Mouse (Mus musculus) olfactory bulb, adult 2 months (tissue): ENCODE data around the gene Hopx.

Source experiments
- CTCF ChIP-seq: fragments of 200-500 bp; IDR thresholded peaks from 2 replicates; pipeline ENCODE4 v1.5.1; 2012; ENCODE audit warnings: low read depth, mild to moderate bottlenecking, low read length, moderate library complexity; ENCODE audit not compliant: insufficient read depth
- POLR2A ChIP-seq: fragments of 200-500 bp; IDR thresholded peaks from 2 replicates; pipeline ENCODE4 v1.6.1; 2012; ENCODE audit warnings: mild to moderate bottlenecking, low read depth, low read length, moderate library complexity; ENCODE audit not compliant: insufficient read depth

GRCm38 (mm10) chr5:77060363-77060762, 54.6 kb downstream of the Hopx start:
- TF ChIP-seq CTCF (no peak), POLR2A (no peak)
